Mouse (Mus musculus): ENCODE results near the gene Pxmp2.

- TF ChIP-seq CTCF (IDR thresholded peaks at IDR 0.05; ENCODE audit: low read depth, low read length) (no peak), GATA2 (IDR thresholded peaks at IDR 0.05; ENCODE audit: borderline replicate concordance, low read depth, low read length) (no peak), GATA1 (IDR thresholded peaks at IDR 0.05; ENCODE audit: borderline replicate concordance, low read length) (no peak), POLR2AphosphoS5 (IDR thresholded peaks at IDR 0.05; ENCODE audit: insufficient replicate concordance, low read depth, low read length) (no peak), TAL1 (conservative IDR thresholded peaks at IDR 0.05; ENCODE audit: low read depth, low read length) (no peak)
Measured at GRCm38 (mm10) chr5:110231638-110232037, 54.3 kb downstream of the Pxmp2 start.
